Mouse (Mus musculus): Measurements from ENCODE around the gene Brpf3.

GRCm38 (mm10) chr17:28825359-28826041, 24.6 kb downstream of the Brpf3 start:
- no peak for TF ChIP-seq EP300 (IDR thresholded peaks at IDR 0.05; ENCODE audit: low read depth)
- no peak for TF ChIP-seq CTCF (IDR thresholded peaks at IDR 0.05; ENCODE audit: low read depth)

Data from liver, embryonic 14.5 days (tissue).